Mouse (Mus musculus) hindbrain, embryonic 11.5 days (tissue): ENCODE data around the gene Gfra1. TPM values are rescaled to one million over a fixed set of nuclear protein-coding genes. Genes with fewer than 3 reads are reported as not detected.

Experiments
- ATAC-seq: fragments of 200-750 bp; cut with Nextera tagmentation; 2 replicates; pipeline ENCODE4 v1.8.0; 2017; ENCODE audit warnings: mild to moderate bottlenecking, moderate TSS enrichment, moderate library complexity; ENCODE audit not compliant: low FRiP score
- DNase-seq: peaks from one replicate; pipeline ENCODE4 v3.0.0-alpha.2; 2015; ENCODE audit warnings: low spot score
- H3K27ac ChIP-seq: fragments of 300-500 bp; sonication (generic); 2 replicates; pipeline ENCODE4 v1.5.1; 2014; ENCODE audit warnings: mild to moderate bottlenecking, low read depth, low read length
- H3K27me3 ChIP-seq: fragments of 300-500 bp; sonication (generic); 2 replicates; pipeline ENCODE4 v1.6.1; 2014; ENCODE audit warnings: mild to moderate bottlenecking, low read length, moderate library complexity, mixed read lengths; ENCODE audit not compliant: control insufficient read depth, insufficient read depth
- H3K36me3 ChIP-seq: fragments of 300-500 bp; sonication (generic); 2 replicates; pipeline ENCODE4 v1.6.1; 2014; ENCODE audit warnings: mild to moderate bottlenecking, low read length, moderate library complexity, mixed read lengths; ENCODE audit not compliant: control insufficient read depth, insufficient read depth
- H3K4me1 ChIP-seq: fragments of 300-500 bp; sonication (generic); replicated peaks from 2 replicates; pipeline ENCODE4 v1.6.1; 2014; ENCODE audit warnings: low read length, mixed read lengths; ENCODE audit not compliant: control insufficient read depth, insufficient read depth
- H3K4me2 ChIP-seq: fragments of 300-500 bp; sonication (generic); replicated peaks from 2 replicates; pipeline ENCODE4 v1.6.1; 2014; ENCODE audit warnings: mild to moderate bottlenecking, low read depth, low read length
- H3K4me3 ChIP-seq: fragments of 300-500 bp; sonication (generic); 2 replicates; pipeline ENCODE4 v1.5.1; 2014; ENCODE audit warnings: low read depth, low read length
- H3K9ac ChIP-seq: fragments of 300-500 bp; sonication (generic); 2 replicates; pipeline ENCODE4 v1.6.1; 2014; ENCODE audit warnings: low read depth, low read length
- H3K9me3 ChIP-seq: fragments of 300-500 bp; sonication (generic); 2 replicates; pipeline ENCODE4 v1.6.1; 2016; ENCODE audit warnings: low read length; ENCODE audit not compliant: control insufficient read depth
- WGBS: fragments of 180-500 bp; shearing (Covaris S2); extraction: QIAGEN DNeasy Blood & Tissue Kit; methylation state at CpG from one replicate; pipeline ENCODE4 v1.1.7; 2014; 5-methylcytosine and 5-hydroxymethylcytosine counted together
- polyA plus RNA-seq: library from polyadenylated mRNA; unstranded; fragments of >200 nt; fragmentation: Nextera tagmentation; extraction: Ambion mirVana; gene quantifications from 2 replicates; pipeline ENCODE4 v1.2.1, GENCODE M21; 2014

The Gfra1 gene
- polyA plus RNA-seq, 1 experiment from 2014 or later, result 30.6 TPM

DNA sequence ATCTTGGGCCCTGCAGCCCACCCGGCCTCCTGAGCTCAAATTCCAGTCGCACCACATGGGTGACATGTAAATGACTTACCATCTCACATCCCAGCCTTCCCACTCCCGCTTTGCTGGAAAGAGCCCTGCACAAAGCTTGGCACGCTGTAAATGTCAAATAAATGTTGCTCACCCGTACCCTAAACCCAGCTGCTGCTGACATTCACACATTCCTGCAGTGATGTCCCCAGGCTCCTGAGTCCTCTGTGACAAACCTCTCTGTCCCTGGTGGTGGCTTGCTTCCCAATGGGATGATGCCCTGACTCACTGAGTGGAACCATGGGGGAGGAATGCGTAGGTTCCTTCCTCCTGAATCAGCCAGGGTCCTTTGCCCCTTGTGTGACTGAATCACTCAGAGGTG is 167.6 kb downstream of the Gfra1 start:
- no peak overlapping the region for H3K4me3 ChIP-seq
- no peaks in the 10 kb centered on the region for H3K4me1 ChIP-seq
- no peak overlapping the region for H3K9ac ChIP-seq
- H3K27ac ChIP-seq, result no peak overlapping the region
- WGBS, result 77% methylated on average over 6 of the region's 6 CpGs
- DNase-seq (no peak), ATAC-seq (no peak)
- H3K9me3 ChIP-seq, result no peaks in the 10 kb centered on the region
- no peaks in the 10 kb centered on the region for H3K36me3 ChIP-seq
- H3K4me2 ChIP-seq, result no peak overlapping the region
- H3K27me3 ChIP-seq, result no peaks in the 10 kb centered on the region

DNA sequence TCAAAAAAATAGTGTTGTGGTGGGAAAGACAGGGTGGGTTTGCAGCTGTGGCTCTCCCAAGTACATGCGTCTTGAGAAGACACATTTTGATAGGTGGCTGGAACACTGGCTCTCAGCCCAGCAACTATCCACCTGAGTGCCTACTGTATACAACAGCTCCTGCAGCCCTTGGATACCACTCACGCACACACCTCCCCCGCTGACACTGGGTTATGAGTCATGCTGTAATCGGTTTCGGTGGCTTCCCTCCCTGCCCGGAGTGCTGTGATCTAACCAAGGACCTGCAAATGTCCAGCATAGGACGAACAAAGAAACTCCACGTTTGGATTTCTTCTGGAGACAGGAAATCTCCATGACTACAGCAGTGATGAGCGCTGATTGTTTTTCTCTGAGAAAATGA is 180.4 kb downstream of the Gfra1 start:
- Histone ChIP-seq H3K4me3 (no peak overlapping the region), H3K36me3 (no peaks in the 10 kb centered on the region), H3K27me3 (no peaks in the 10 kb centered on the region), H3K27ac (no peak overlapping the region), H3K4me1 (no peaks in the 10 kb centered on the region), H3K9me3 (no peaks in the 10 kb centered on the region), H3K4me2 (no peak overlapping the region), H3K9ac (no peak overlapping the region)
- 78% methylated on average over 9 of the region's 9 CpGs for WGBS
- no peak for ATAC-seq
- DNase-seq, result no peak

DNA sequence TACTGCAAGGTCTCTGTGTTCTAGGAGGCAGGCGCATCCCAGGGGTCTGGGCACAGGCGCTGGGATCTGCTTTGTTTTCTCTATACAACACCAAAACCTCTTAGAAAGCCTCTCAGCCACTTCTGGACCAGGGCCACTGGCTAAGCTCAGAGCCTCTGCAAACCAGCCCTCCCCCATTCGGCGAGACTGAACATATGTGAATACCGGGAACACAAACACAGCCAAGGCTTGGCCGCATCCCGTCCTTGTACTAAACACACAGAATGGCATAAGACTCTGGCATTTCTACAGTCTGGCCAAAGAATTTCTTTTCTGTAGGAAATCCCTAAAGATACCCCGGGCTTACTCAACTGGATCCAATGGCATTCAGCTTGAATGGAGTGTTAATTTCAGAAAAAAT is 183.9 kb downstream of the Gfra1 start:
- WGBS, result 88% methylated on average over 8 of the region's 8 CpGs
- no peak for DNase-seq
- H3K4me3 ChIP-seq, result no peak overlapping the region

DNA sequence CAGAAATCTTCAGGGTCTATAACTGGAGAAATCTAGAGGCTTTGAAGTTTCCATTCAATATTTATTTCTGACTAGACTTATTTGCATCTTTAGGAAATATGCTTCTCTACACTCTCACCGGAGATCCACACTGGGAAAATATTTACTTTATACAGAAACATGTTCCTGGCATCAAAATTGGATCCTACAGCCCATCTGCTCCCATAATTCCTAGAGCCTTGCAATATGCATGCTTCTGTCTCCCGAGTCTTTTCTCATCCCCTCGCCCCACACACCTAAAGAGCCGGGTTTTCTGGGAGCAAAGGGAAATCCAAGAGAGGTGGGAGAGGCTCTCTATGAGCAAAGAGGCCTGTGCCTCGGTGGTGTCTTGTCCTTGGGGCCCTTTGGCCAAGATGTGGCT is 184.9 kb downstream of the Gfra1 start:
- no peak overlapping the region for H3K9ac ChIP-seq
- DNase-seq, result no peak
- no peak for ATAC-seq
- H3K4me3 ChIP-seq, result no peak overlapping the region
- H3K27me3 ChIP-seq, result no peaks in the 10 kb centered on the region
- no peak overlapping the region for H3K4me2 ChIP-seq
- no peaks in the 10 kb centered on the region for H3K9me3 ChIP-seq
- 88% methylated on average over 5 of the region's 5 CpGs for WGBS
- no peaks in the 10 kb centered on the region for H3K36me3 ChIP-seq
- H3K4me1 ChIP-seq, result no peaks in the 10 kb centered on the region
- no peak overlapping the region for H3K27ac ChIP-seq

More for the DNA sequence above, 183.9 kb downstream of the Gfra1 start:
- Histone ChIP-seq H3K36me3 (no peaks in the 10 kb centered on the region), H3K4me1 (no peaks in the 10 kb centered on the region), H3K27ac (no peak overlapping the region), H3K4me2 (no peak overlapping the region), H3K27me3 (no peaks in the 10 kb centered on the region), H3K9me3 (no peaks in the 10 kb centered on the region), H3K9ac (no peak overlapping the region)
- no peak for ATAC-seq

DNA sequence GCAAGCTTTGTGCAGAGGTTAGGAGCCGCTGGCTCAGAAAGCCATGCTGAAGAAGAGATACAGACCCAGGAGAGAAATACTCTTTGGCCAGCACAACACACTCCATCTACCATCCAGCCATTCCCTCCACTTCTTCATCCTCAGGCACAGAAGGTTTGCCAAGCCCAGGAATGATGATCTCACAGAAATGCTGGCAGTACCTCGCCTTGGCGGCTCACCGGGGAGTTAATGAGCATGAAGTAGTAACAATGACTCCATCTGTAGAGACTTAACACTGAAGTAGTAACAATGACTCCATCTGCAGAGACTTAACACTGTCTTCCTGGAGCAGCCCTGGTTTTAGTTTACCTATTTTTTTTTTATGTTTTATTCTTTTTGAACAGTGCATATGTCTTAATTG is 187.2 kb downstream of the Gfra1 start:
- no peak for DNase-seq
- ATAC-seq, result no peak
- WGBS, result 67% methylated on average over 4 of the region's 4 CpGs

DNA sequence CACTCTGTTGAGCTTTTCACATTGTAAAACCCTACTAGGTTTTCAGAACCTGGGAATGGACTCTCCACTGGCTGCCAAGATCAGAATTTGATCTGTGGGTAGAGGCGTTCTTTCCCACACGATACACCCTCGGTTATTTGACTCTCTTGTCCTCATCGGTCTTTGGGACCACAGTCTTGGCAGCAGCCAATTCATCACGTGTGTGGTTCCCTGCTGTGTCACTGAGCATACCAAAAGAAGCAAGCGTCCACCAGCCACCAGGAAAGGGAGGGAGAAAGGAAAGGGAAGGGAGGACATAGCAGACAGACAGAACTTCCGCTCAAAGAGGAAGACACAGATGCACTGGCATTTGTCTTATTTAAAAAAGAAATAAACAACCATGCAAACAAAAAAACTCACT is 189.1 kb downstream of the Gfra1 start:
- WGBS, result 24% methylated on average over 7 of the region's 7 CpGs
- no peaks in the 10 kb centered on the region for H3K27me3 ChIP-seq
- no peak overlapping the region for H3K4me3 ChIP-seq
- H3K9me3 ChIP-seq, result no peaks in the 10 kb centered on the region
- no peak overlapping the region for H3K4me2 ChIP-seq
- no peaks in the 10 kb centered on the region for H3K36me3 ChIP-seq
- no peak for DNase-seq
- H3K4me1 ChIP-seq, result no peaks in the 10 kb centered on the region
- H3K9ac ChIP-seq, result no peak overlapping the region
- ATAC-seq, result no peak
- H3K27ac ChIP-seq, result no peak overlapping the region

More for the DNA sequence above, 187.2 kb downstream of the Gfra1 start:
- Histone ChIP-seq H3K4me2 (no peak overlapping the region), H3K36me3 (no peaks in the 10 kb centered on the region), H3K27me3 (no peaks in the 10 kb centered on the region), H3K9ac (no peak overlapping the region), H3K9me3 (no peaks in the 10 kb centered on the region), H3K4me1 (no peaks in the 10 kb centered on the region), H3K4me3 (no peak overlapping the region), H3K27ac (no peak overlapping the region)

DNA sequence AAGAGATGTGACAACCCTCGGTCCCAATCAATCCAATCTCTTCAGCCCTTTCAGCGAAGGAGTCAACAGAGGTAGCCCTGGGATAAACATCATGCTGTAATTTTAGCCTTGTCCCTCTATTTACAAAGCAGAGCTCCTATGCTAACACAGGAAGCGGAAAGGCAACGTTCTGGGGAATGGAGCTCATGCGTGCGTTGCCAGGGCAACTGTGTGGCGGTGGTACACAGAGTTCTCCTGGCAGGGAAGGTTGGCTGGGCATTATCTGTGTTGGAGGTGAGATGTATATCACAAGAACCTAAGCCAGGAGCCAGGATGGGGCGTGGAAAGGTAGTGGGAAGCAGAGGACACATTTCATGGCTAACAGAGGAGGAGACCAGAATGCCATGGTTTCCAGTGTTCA is 194.8 kb downstream of the Gfra1 start:
- no peak overlapping the region for H3K4me3 ChIP-seq
- no peaks in the 10 kb centered on the region for H3K27me3 ChIP-seq
- H3K36me3 ChIP-seq, result no peaks in the 10 kb centered on the region
- H3K27ac ChIP-seq, result no peak overlapping the region
- 84% methylated on average over 8 of the region's 8 CpGs for WGBS
- no peaks in the 10 kb centered on the region; the same call in 1 of the 2 replicates for H3K4me1 ChIP-seq
- H3K9ac ChIP-seq, result no peak overlapping the region
- H3K4me2 ChIP-seq, result no peak overlapping the region
- no peaks in the 10 kb centered on the region for H3K9me3 ChIP-seq
- no peak for ATAC-seq
- DNase-seq, result no peak

DNA sequence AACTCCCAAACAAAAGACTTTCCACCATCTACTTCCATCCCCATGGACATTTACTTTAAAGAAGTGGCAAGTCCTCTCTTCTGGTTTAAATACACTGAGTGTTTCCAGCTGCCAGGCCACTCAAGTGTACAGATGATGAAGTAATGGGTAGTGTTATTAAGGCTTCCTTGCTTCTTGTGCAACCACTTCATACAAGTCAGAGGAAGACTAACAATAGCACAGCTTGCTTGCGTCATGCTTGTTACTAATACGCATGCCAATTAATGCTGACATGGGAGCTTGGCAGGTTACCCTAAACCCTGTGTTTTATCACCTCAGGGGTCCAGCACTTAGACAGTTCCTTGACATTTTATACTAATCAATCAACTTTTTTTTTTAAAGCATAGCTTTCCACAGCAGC is 196.5 kb downstream of the Gfra1 start:
- 44% methylated on average over 2 of the region's 2 CpGs for WGBS
- no peaks in the 10 kb centered on the region for H3K27me3 ChIP-seq
- no peak overlapping the region for H3K4me3 ChIP-seq
- no peak overlapping the region for H3K4me2 ChIP-seq
- no peaks in the 10 kb centered on the region for H3K36me3 ChIP-seq
- ATAC-seq, result no peak
- DNase-seq, result peak; percentile 30
- H3K4me1 ChIP-seq, result no peaks in the 10 kb centered on the region; the same call in 1 of the 2 replicates
- no peak overlapping the region for H3K27ac ChIP-seq
- no peak overlapping the region for H3K9ac ChIP-seq
- H3K9me3 ChIP-seq, result no peaks in the 10 kb centered on the region

DNA sequence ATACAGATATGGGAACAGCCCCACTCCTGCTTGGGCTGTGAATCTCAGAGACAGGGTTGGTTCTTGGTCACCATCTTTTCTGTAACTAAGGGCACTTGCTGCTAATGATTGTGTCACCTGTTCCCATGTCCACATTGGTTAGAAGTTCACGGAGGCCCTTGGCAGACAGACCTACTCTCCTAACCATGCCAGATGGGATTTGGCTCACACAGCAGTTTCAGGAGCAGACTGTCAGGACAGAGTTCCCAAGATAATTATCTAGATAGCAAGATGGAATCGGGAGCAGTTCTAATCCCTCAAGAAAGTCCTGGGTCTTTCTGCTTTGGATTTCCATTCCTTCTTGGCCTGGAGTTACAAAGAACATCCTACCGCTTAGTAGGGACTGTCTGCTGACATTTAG is 199.2 kb downstream of the Gfra1 start:
- no peaks in the 10 kb centered on the region; the same call in 1 of the 2 replicates for H3K4me1 ChIP-seq
- no peak overlapping the region for H3K4me2 ChIP-seq
- H3K36me3 ChIP-seq, result no peaks in the 10 kb centered on the region
- H3K9ac ChIP-seq, result no peak overlapping the region
- no peaks in the 10 kb centered on the region for H3K9me3 ChIP-seq
- no peaks in the 10 kb centered on the region for H3K27me3 ChIP-seq
- WGBS, result 90% methylated on average over 3 of the region's 3 CpGs
- no peak overlapping the region for H3K27ac ChIP-seq
- ATAC-seq (no peak), DNase-seq (no peak)
- H3K4me3 ChIP-seq, result no peak overlapping the region
